Mouse (Mus musculus): ENCODE measurements at regions not wholly inside any gene's neighbourhood (a gene's known extent, or its start where the extent isn't known, plus 50 kb on each side); places are given as distances from the start of the nearest gene placed in this dataset.

GRCm38 (mm10) chr8:41592741-41593665 lies 176.1 kb upstream of the Frg1 start:
- no peak for TF ChIP-seq CTCF (conservative IDR thresholded peaks at IDR 0.05; ENCODE audit: insufficient read depth, insufficient read length, low read depth, low read length)
- TF ChIP-seq POLR2A (IDR thresholded peaks at IDR 0.05; ENCODE audit: low read depth, low read length) = no peak

Data from kidney, adult 2 months (tissue).